Mouse (Mus musculus) limb, embryonic 14.5 days (tissue): ENCODE measurements around the gene Cog6. TPM values are rescaled to one million over a fixed set of nuclear protein-coding genes. Genes with fewer than 3 reads are reported as not detected.

Experiments
- ATAC-seq: fragments of 200-750 bp; cut with Nextera tagmentation; 2 replicates; pipeline ENCODE4 v1.8.0; 2017; ENCODE audit warnings: low read depth, moderate number of reproducible peaks, moderate TSS enrichment; ENCODE audit not compliant: low FRiP score
- DNase-seq: peaks from one replicate; pipeline ENCODE4 v3.0.0-alpha.2; 2015; ENCODE audit warnings: low spot score
- H3K27ac ChIP-seq: fragments of 300-500 bp; sonication (generic); replicated peaks from 2 replicates; pipeline ENCODE4 v1.5.1; 2014; ENCODE audit warnings: low read depth, mild to moderate bottlenecking, low read length, moderate library complexity, mixed read lengths
- H3K27me3 ChIP-seq: fragments of 300-500 bp; sonication (generic); 2 replicates; pipeline ENCODE4 v1.6.1; 2014; ENCODE audit warnings: low read length, mixed read lengths; ENCODE audit not compliant: control insufficient read depth, insufficient read depth
- H3K36me3 ChIP-seq: fragments of 300-500 bp; sonication (generic); 2 replicates; pipeline ENCODE4 v1.6.1; 2014; ENCODE audit warnings: mild to moderate bottlenecking, low read length, moderate library complexity, mixed read lengths; ENCODE audit not compliant: control insufficient read depth, insufficient read depth
- H3K4me1 ChIP-seq: fragments of 300-500 bp; sonication (generic); 2 replicates; pipeline ENCODE4 v1.6.1; 2014; ENCODE audit warnings: antibody characterized with exemption, low read length, mixed read lengths; ENCODE audit not compliant: control insufficient read depth, insufficient read depth
- H3K4me2 ChIP-seq: fragments of 300-500 bp; sonication (generic); replicated peaks from 2 replicates; pipeline ENCODE4 v1.6.1; 2014; ENCODE audit warnings: low read depth, mild to moderate bottlenecking, low read length, moderate library complexity; ENCODE audit not compliant: severe bottlenecking
- H3K4me3 ChIP-seq: fragments of 300-500 bp; sonication (generic); replicated peaks from 2 replicates; pipeline ENCODE4 v1.5.1; 2014; ENCODE audit warnings: low read length
- H3K9ac ChIP-seq: fragments of 300-500 bp; sonication (generic); 2 replicates; pipeline ENCODE4 v1.6.1; 2014; ENCODE audit warnings: mild to moderate bottlenecking, low read depth, low read length, moderate library complexity; ENCODE audit not compliant: severe bottlenecking
- H3K9me3 ChIP-seq: fragments of 300-500 bp; sonication (generic); 2 replicates; pipeline ENCODE4 v1.6.1; 2016; ENCODE audit warnings: low read length; ENCODE audit not compliant: control insufficient read depth
- POLR2A ChIP-seq: fragments of 200-500 bp; IDR thresholded peaks from 2 replicates; pipeline ENCODE4 v1.8.0; 2012; ENCODE audit warnings: inconsistent platforms, mild to moderate bottlenecking, moderate library complexity, borderline replicate concordance; ENCODE audit not compliant: insufficient read depth, insufficient read length; ENCODE audit errors: extremely low read depth
- WGBS: fragments of 180-500 bp; shearing (Covaris S2); extraction: QIAGEN DNeasy Blood & Tissue Kit; methylation state at CpG from one replicate; pipeline ENCODE4 v1.1.7; 2014; 5-methylcytosine and 5-hydroxymethylcytosine counted together
- polyA plus RNA-seq, 2 experiments: library from polyadenylated mRNA; depleted of rRNA in 1 of 2; stranded (reverse) in 1 of 2; unstranded in 1 of 2; fragments of >200 nt; fragmentation: Nextera tagmentation in 1 of 2; extraction: Ambion mirVana in 1 of 2; gene quantifications; 2 replicates each; pipeline versions ENCODE4 v1.2.1 to v1.2.3; 2012 to 2014

Gene Cog6
- polyA plus RNA-seq, 2 experiments: 41.3 to 52.8 TPM

GRCm38 (mm10) chr3:53044682-53045299 is 27.8 kb upstream of the Cog6 start:
- H3K27me3 ChIP-seq: no peaks in the 10 kb centered on the region
- H3K4me1 ChIP-seq: peaks cover 30% of the 10 kb centered on the region
- H3K4me2 ChIP-seq: peak overlapping the region; percentile 75
- WGBS: 20% methylated on average over 11 of the region's 11 CpGs
- no peaks in the 10 kb centered on the region for H3K36me3 ChIP-seq
- ATAC-seq (no peak), DNase-seq (no peak)
- no peak for TF ChIP-seq POLR2A
- H3K9ac ChIP-seq: peak overlapping the region; percentile 46
- H3K9me3 ChIP-seq: no peaks in the 10 kb centered on the region
- H3K4me3 ChIP-seq: peak overlapping the region; percentile 63
- H3K27ac ChIP-seq: peak overlapping the region; percentile 83

DNA sequence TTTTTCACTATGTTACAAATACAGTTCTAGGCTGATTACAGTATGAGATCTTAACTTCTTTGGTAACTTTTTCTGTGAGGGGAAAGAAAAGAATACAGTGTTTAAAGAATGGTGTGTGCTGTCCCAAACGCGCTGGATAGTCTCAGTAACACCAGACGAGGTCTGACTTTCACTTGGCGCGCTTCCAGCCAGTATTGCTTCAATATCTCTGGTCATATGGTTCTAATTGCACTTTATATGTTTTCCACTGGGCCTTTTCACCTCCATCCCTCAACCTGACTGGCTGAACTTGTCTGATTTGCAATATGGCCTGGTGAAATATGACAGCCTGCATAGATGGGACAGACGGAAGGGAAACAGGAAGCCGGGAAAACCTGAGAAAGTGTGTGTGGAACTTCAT is 27.2 kb upstream of the Cog6 start:
- no peak for TF ChIP-seq POLR2A
- Histone ChIP-seq H3K27ac (peak overlapping the region; percentile 83), H3K9ac (peak overlapping the region; percentile 46; the same call in 1 of the 2 replicates), H3K9me3 (no peaks in the 10 kb centered on the region), H3K27me3 (no peaks in the 10 kb centered on the region), H3K4me2 (peak overlapping the region; percentile 75), H3K36me3 (no peaks in the 10 kb centered on the region), H3K4me1 (peaks cover 30% of the 10 kb centered on the region), H3K4me3 (peak overlapping the region; percentile 63)
- 14% methylated on average over 7 of the region's 7 CpGs for WGBS
- DNase-seq (peak; percentile 80), ATAC-seq (peak; percentile 75)

- no peak for ATAC-seq
- Histone ChIP-seq H3K4me2 (peak overlapping the region; percentile 75), H3K27ac (no peak overlapping the region), H3K36me3 (no peaks in the 10 kb centered on the region), H3K27me3 (no peaks in the 10 kb centered on the region), H3K9me3 (no peaks in the 10 kb centered on the region), H3K4me1 (peaks cover 30% of the 10 kb centered on the region), H3K9ac (no peak overlapping the region), H3K4me3 (peak overlapping the region; percentile 63)
- WGBS: 91% methylated on average over 13 of the region's 13 CpGs
- no peak for TF ChIP-seq POLR2A
- no peak for DNase-seq
Observed at GRCm38 (mm10) chr3:53043206-53043780, 26.3 kb upstream of the Cog6 start.

- no peak for TF ChIP-seq POLR2A
- no peak overlapping the region for H3K27ac ChIP-seq
- H3K4me3 ChIP-seq: peak overlapping the region; percentile 63
- ATAC-seq: no peak
- 13% methylated on average over 9 of the region's 9 CpGs for WGBS
- H3K9ac ChIP-seq: peak overlapping the region; percentile 69
- H3K27me3 ChIP-seq: no peaks in the 10 kb centered on the region
- H3K4me1 ChIP-seq: peaks cover 30% of the 10 kb centered on the region
- no peak for DNase-seq
- no peaks in the 10 kb centered on the region for H3K9me3 ChIP-seq
- no peaks in the 10 kb centered on the region for H3K36me3 ChIP-seq
- H3K4me2 ChIP-seq: peak overlapping the region; percentile 75
Observed at GRCm38 (mm10) chr3:53042240-53042567, 25.2 kb upstream of the Cog6 start.

GRCm38 (mm10) chr3:53041411-53042239 is 24.6 kb upstream of the Cog6 start, which contains the start of gene Lhfp:
Gene Lhfp, plus strand, starts transcription at chr3:53041528.
- H3K27me3 ChIP-seq: no peaks in the 10 kb centered on the region
- TF ChIP-seq POLR2A: 0 out of 2 replicates have a peak, but pooled peaks have one; percentile 64
- no peaks in the 10 kb centered on the region for H3K9me3 ChIP-seq
- DNase-seq (peak; percentile 67), ATAC-seq (peak; percentile 86)
- peak within 1 kb of the TSS; percentile 69 for H3K9ac ChIP-seq
- H3K36me3 ChIP-seq: no peaks in the 10 kb centered on the region
- H3K4me1 ChIP-seq: peaks cover 30% of the 10 kb centered on the region
- peak within 1 kb of the TSS; percentile 75 for H3K4me2 ChIP-seq
- peak within 1 kb of the TSS; percentile 63 for H3K4me3 ChIP-seq
- H3K27ac ChIP-seq: peak within 1 kb of the TSS; percentile 61
- under 1% methylated on average over 30 of the region's 58 CpGs for WGBS
